Comparison of ENCODE assay signal across 16 mouse cellular contexts in the genomic region with DNA sequence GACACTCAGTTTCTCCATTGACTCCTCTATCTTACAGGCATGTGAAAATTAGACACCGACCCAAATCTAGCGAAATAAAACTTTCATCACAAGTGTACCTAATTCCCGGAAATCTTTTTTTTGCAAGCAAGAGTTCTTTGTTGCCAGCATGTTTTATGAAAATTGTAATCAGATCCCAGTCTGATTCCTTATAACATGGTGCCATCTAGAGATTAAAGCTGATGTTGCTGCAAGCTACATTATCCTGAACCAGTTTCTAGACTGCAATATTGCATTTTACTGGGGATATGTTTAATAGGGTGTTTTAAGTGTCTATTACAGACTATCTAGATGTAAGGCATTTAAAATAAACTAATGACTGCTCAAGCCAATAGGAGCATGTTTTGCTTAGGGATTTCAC.
DNase-seq lines count a peak whose midpoint lies in the region; ATAC-seq and TF ChIP-seq lines count a peak whose summit lies in the region.
"Had no signal": no experiment of that assay in that cellular context is flagged by ENCODE, and none has a peak within 500 bp of the region (broad histone marks: within the 10 kb centered on the region; RNA-seq: fewer than 3 reads in every experiment).

No protein-coding gene starts in this region.

- no peaks in the 10 kb centered on the region for H3K9me3 ChIP-seq in hindbrain, embryonic 14.5 days (ENCODE audit: control insufficient read depth, low read length)
- H3K9me3 ChIP-seq in hindbrain, embryonic 11.5 days (ENCODE audit: control insufficient read depth, low read length): no peaks in the 10 kb centered on the region
- H3K9me3 ChIP-seq in liver, embryonic 12.5 days (replicated peaks): no peaks in the 10 kb centered on the region
- H3K9me3 ChIP-seq: limb, embryonic 15.5 days; neural tube, embryonic 13.5 days had no signal

- H3K4me1 ChIP-seq in hindbrain, embryonic 14.5 days (replicated peaks; ENCODE audit: control insufficient read depth, insufficient read depth, low read length): no peaks in the 10 kb centered on the region
- H3K4me1 ChIP-seq in hindbrain, embryonic 11.5 days (replicated peaks; ENCODE audit: control insufficient read depth, insufficient read depth, low read length): no peaks in the 10 kb centered on the region
- H3K4me1 ChIP-seq in liver, adult 2 months (ENCODE audit: control insufficient read depth, insufficient read depth, low read length): no peaks in the 10 kb centered on the region; the same call in 1 of the 2 replicates
- no peaks in the 10 kb centered on the region for H3K4me1 ChIP-seq in liver, embryonic 12.5 days
- H3K4me1 ChIP-seq: limb, embryonic 15.5 days; neural tube, embryonic 13.5 days had no signal

- H3K79me2 ChIP-seq in liver, adult 2 months (ENCODE audit: control insufficient read depth, insufficient read depth, low read length): no peaks in the 10 kb centered on the region

- TF ChIP-seq POLR2A in liver, adult 2 months (IDR thresholded peaks at IDR 0.05; ENCODE audit: extremely low read depth, insufficient read depth, low read length): no peak

- no peak for ATAC-seq in CD4-positive, CD25-positive, alpha-beta regulatory T cell, adult 4 months
- no peak for ATAC-seq in hindbrain, embryonic 14.5 days (ENCODE audit: low FRiP score)
- ATAC-seq in hindbrain, embryonic 11.5 days (ENCODE audit: low FRiP score): no peak
- no peak for ATAC-seq in liver, embryonic 12.5 days
- peak; percentile 46 to 48; a peak in 2 of 4 replicates for ATAC-seq in hematopoietic stem cell, adult 5-6 weeks (replicated peaks in 1 of 2; ENCODE audit: insufficient read depth in 1 of 2, low FRiP score in 2 of 2, low TSS enrichment in 1 of 2, low read depth in 1 of 2, poor library complexity in 2 of 2, severe bottlenecking in 2 of 2)
- ATAC-seq: midbrain, embryonic 16.5 days had no signal

- DNase-seq in CD4-positive, CD25-positive, alpha-beta regulatory T cell, adult 2 months (ENCODE audit: low read depth, low spot score): peak; percentile 9
- DNase-seq in hindbrain, embryonic 14.5 days (ENCODE audit: low spot score): peak; percentile 69
- DNase-seq in hindbrain, embryonic 11.5 days (ENCODE audit: low spot score): no peak
- DNase-seq in liver, adult 2 months (ENCODE audit: extremely low read depth, low read depth, low spot score): peak; percentile 22
- no peak for DNase-seq in kidney, adult 11 months
- DNase-seq: adrenal gland, postnatal 14 days; cerebellum, adult 11-12 months; heart, postnatal 36 days; layer of hippocampus, adult 9-11 months; lung, postnatal 14 days had no signal

- H3K4me3 ChIP-seq in hindbrain, embryonic 14.5 days (replicated peaks; ENCODE audit: low read length): no peak overlapping the region
- no peak overlapping the region for H3K4me3 ChIP-seq in hindbrain, embryonic 11.5 days (ENCODE audit: low read depth, low read length)
- H3K4me3 ChIP-seq in liver, adult 2 months (ENCODE audit: insufficient read depth, low read depth, low read length): no peak overlapping the region
- no peak overlapping the region for H3K4me3 ChIP-seq in liver, embryonic 12.5 days
- H3K4me3 ChIP-seq: limb, embryonic 15.5 days; neural tube, embryonic 13.5 days had no signal

- no peak overlapping the region for H3K4me2 ChIP-seq in hindbrain, embryonic 14.5 days (replicated peaks)
- H3K4me2 ChIP-seq in hindbrain, embryonic 11.5 days (replicated peaks; ENCODE audit: low read depth, low read length): no peak overlapping the region
- no peak overlapping the region for H3K4me2 ChIP-seq in liver, embryonic 12.5 days
- H3K4me2 ChIP-seq: limb, embryonic 15.5 days; neural tube, embryonic 13.5 days had no signal

- peak; percentile 22; the same call in 1 of the 2 replicates for TF ChIP-seq CTCF in liver, adult 2 months (IDR thresholded peaks at IDR 0.05; ENCODE audit: low read depth, low read length)

- H3K36me3 ChIP-seq in hindbrain, embryonic 14.5 days (replicated peaks; ENCODE audit: control insufficient read depth, insufficient read depth): no peaks in the 10 kb centered on the region
- H3K36me3 ChIP-seq in hindbrain, embryonic 11.5 days (ENCODE audit: control insufficient read depth, insufficient read depth, low read length): no peaks in the 10 kb centered on the region
- H3K36me3 ChIP-seq in liver, adult 2 months (ENCODE audit: control insufficient read depth, insufficient read depth, low read length): no peaks in the 10 kb centered on the region
- H3K36me3 ChIP-seq in liver, embryonic 12.5 days: no peaks in the 10 kb centered on the region
- H3K36me3 ChIP-seq: limb, embryonic 15.5 days; neural tube, embryonic 13.5 days had no signal

- no peaks in the 10 kb centered on the region for H3K27me3 ChIP-seq in hindbrain, embryonic 14.5 days (ENCODE audit: control insufficient read depth, insufficient read depth, low read length)
- no peaks in the 10 kb centered on the region for H3K27me3 ChIP-seq in hindbrain, embryonic 11.5 days (ENCODE audit: control insufficient read depth, insufficient read depth, low read length)
- H3K27me3 ChIP-seq in liver, adult 2 months (ENCODE audit: control insufficient read depth, insufficient read depth, low read length): no peaks in the 10 kb centered on the region
- H3K27me3 ChIP-seq in liver, embryonic 12.5 days (replicated peaks): no peaks in the 10 kb centered on the region
- H3K27me3 ChIP-seq: limb, embryonic 15.5 days; neural tube, embryonic 13.5 days had no signal

- no peak overlapping the region for H3K9ac ChIP-seq in hindbrain, embryonic 14.5 days
- H3K9ac ChIP-seq in hindbrain, embryonic 11.5 days (ENCODE audit: low read depth, low read length): no peak overlapping the region
- H3K9ac ChIP-seq in liver, adult 2 months (ENCODE audit: low read depth, low read length): no peak overlapping the region
- no peak overlapping the region for H3K9ac ChIP-seq in liver, embryonic 12.5 days
- H3K9ac ChIP-seq: limb, embryonic 15.5 days; neural tube, embryonic 13.5 days had no signal

- H3K27ac ChIP-seq in hindbrain, embryonic 14.5 days: no peak overlapping the region
- no peak overlapping the region for H3K27ac ChIP-seq in hindbrain, embryonic 11.5 days (ENCODE audit: low read depth, low read length)
- H3K27ac ChIP-seq in liver, adult 2 months (replicated peaks; ENCODE audit: insufficient read depth, low read depth, low read length): no peak overlapping the region
- H3K27ac ChIP-seq in liver, embryonic 12.5 days: no peak overlapping the region
- H3K27ac ChIP-seq: limb, embryonic 15.5 days; neural tube, embryonic 13.5 days had no signal

- 67% methylated on average over 3 of the region's 3 CpGs for WGBS in hindbrain, embryonic 14.5 days
- 77% methylated on average over 3 of the region's 3 CpGs for WGBS in hindbrain, embryonic 11.5 days
- WGBS in liver, adult 2 months: 27% methylated on average over 3 of the region's 3 CpGs
- 75% methylated on average over 3 of the region's 3 CpGs for WGBS in liver, embryonic 12.5 days (ENCODE audit: insufficient replicate concordance)

Comparison
In these comparisons a context has a peak if more than half of its experiments do, and no peak if none do; other contexts are left out.
1. DNase-seq: peak in CD4-positive, CD25-positive, alpha-beta regulatory T cell, adult 2 months (single experiment), hindbrain, embryonic 14.5 days (single experiment) and liver, adult 2 months (single experiment); none in hindbrain, embryonic 11.5 days (single experiment) and kidney, adult 11 months (single experiment).
2. ATAC-seq: peak in hematopoietic stem cell, adult 5-6 weeks (2 of 2); none in CD4-positive, CD25-positive, alpha-beta regulatory T cell, adult 4 months (single experiment), hindbrain, embryonic 14.5 days (single experiment), hindbrain, embryonic 11.5 days (single experiment) and liver, embryonic 12.5 days (single experiment).